Mouse (Mus musculus) hindbrain, embryonic 14.5 days (tissue): ENCODE results near the gene Zar1. TPM values are rescaled to one million over a fixed set of nuclear protein-coding genes. Genes with fewer than 3 reads are reported as not detected.

ENCODE experiments used
- ATAC-seq: fragments of 200-750 bp; cut with Nextera tagmentation; 2 replicates; pipeline ENCODE4 v1.8.0; 2017; ENCODE audit warnings: moderate number of reproducible peaks, mild to moderate bottlenecking, moderate TSS enrichment, moderate library complexity; ENCODE audit not compliant: low FRiP score
- DNase-seq: peaks from one replicate; pipeline ENCODE4 v3.0.0-alpha.2; 2015; ENCODE audit warnings: low spot score
- H3K27ac ChIP-seq: fragments of 300-500 bp; sonication (generic); 2 replicates; pipeline ENCODE4 v1.5.1; 2014; ENCODE audit warnings: mild to moderate bottlenecking, moderate library complexity
- H3K27me3 ChIP-seq: fragments of 300-500 bp; sonication (generic); 2 replicates; pipeline ENCODE4 v1.6.1; 2014; ENCODE audit warnings: mild to moderate bottlenecking, low read length, mixed read lengths; ENCODE audit not compliant: control insufficient read depth, insufficient read depth
- H3K36me3 ChIP-seq: fragments of 300-500 bp; sonication (generic); replicated peaks from 2 replicates; pipeline ENCODE4 v1.6.1; 2014; ENCODE audit not compliant: control insufficient read depth, insufficient read depth
- H3K4me1 ChIP-seq: fragments of 300-500 bp; sonication (generic); replicated peaks from 2 replicates; pipeline ENCODE4 v1.6.1; 2014; ENCODE audit warnings: antibody characterized with exemption, low read length, mixed read lengths; ENCODE audit not compliant: control insufficient read depth, insufficient read depth
- H3K4me2 ChIP-seq: fragments of 300-500 bp; sonication (generic); replicated peaks from 2 replicates; pipeline ENCODE4 v1.6.1; 2014; ENCODE audit warnings: mild to moderate bottlenecking, moderate library complexity
- H3K4me3 ChIP-seq: fragments of 300-500 bp; sonication (generic); replicated peaks from 2 replicates; pipeline ENCODE4 v1.5.1; 2014; ENCODE audit warnings: mild to moderate bottlenecking, low read length
- H3K9ac ChIP-seq: fragments of 300-500 bp; sonication (generic); 2 replicates; pipeline ENCODE4 v1.6.1; 2014
- H3K9me3 ChIP-seq: fragments of 300-500 bp; sonication (generic); 2 replicates; pipeline ENCODE4 v1.6.1; 2016; ENCODE audit warnings: low read length; ENCODE audit not compliant: control insufficient read depth
- WGBS: fragments of 180-500 bp; shearing (Covaris S2); extraction: QIAGEN DNeasy Blood & Tissue Kit; methylation state at CpG from one replicate; pipeline ENCODE4 v1.1.7; 2014; 5-methylcytosine and 5-hydroxymethylcytosine counted together
- polyA plus RNA-seq: library from polyadenylated mRNA; unstranded; fragments of >200 nt; fragmentation: Nextera tagmentation; extraction: Ambion mirVana; gene quantifications from 2 replicates; pipeline ENCODE4 v1.2.1, GENCODE M21; 2014

The Zar1 gene
- polyA plus RNA-seq, 1 experiment from 2014 or later = 4.8 TPM

DNA sequence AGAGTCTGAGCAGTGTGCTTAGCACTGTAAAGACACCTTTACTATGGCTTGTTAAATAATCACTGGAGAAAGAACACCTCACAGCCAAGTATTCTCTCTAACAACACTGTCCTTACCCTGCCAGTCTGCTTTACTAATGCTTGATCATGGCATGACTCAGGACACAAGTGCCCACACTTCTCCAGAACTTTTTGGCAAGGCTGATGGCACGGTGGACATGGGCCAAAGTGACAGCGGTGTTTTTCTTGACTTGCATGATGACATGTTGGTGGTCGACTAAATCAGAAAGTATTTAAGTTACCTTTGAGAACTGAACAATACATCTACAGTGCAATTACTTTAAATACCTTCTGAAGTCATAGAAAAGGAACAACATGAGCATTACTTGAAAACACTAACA is 52.2 kb downstream of the Zar1 start:
- DNase-seq = no peak
- H3K4me2 ChIP-seq = no peak overlapping the region
- ATAC-seq = no peak
- H3K36me3 ChIP-seq = peaks cover 35% of the 10 kb centered on the region
- no peaks in the 10 kb centered on the region for H3K9me3 ChIP-seq
- H3K27ac ChIP-seq = no peak overlapping the region
- H3K27me3 ChIP-seq = no peaks in the 10 kb centered on the region
- no peaks in the 10 kb centered on the region for H3K4me1 ChIP-seq
- 93% methylated on average over 3 of the region's 3 CpGs for WGBS
- H3K9ac ChIP-seq = no peak overlapping the region
- H3K4me3 ChIP-seq = no peak overlapping the region

Other genes starting within 250 kb of the Zar1 start
- 3.6 and 3.8 TPM in 2 replicates for gene Corin, start 76.8 kb downstream of the Zar1 start, polyA plus RNA-seq
- 18.1 and 19.0 TPM in 2 replicates for gene Nfxl1, start 21.6 kb downstream of the Zar1 start, polyA plus RNA-seq
- gene Gm5868, start 6.3 kb upstream of the Zar1 start, polyA plus RNA-seq = 8.1 and 9.3 TPM in 2 replicates
- gene Cnga1, start 63.0 kb upstream of the Zar1 start, polyA plus RNA-seq = not detected in 2 replicates
- gene Nipal1, start 66.5 kb upstream of the Zar1 start, polyA plus RNA-seq = 0.76 and 0.93 TPM in 2 replicates
- 0.14 and 0.23 TPM in 2 replicates for gene Txk, start 171.5 kb upstream of the Zar1 start, polyA plus RNA-seq